Mouse (Mus musculus): ENCODE measurements at regions not wholly inside any gene's neighbourhood (a gene's known extent, or its start where the extent isn't known, plus 50 kb on each side); places are given as distances from the start of the nearest gene placed in this dataset.
"Not testable (repeated sequence)": the region's sequence is repeated elsewhere in the genome, so short reads cannot be mapped to it uniquely, and the experiment has no call there.

GRCm38 (mm10) chr15:3171774-3172173 is 96.6 kb upstream of the Selenop start:
- CTCF ChIA-PET: no interaction called here

DNA sequence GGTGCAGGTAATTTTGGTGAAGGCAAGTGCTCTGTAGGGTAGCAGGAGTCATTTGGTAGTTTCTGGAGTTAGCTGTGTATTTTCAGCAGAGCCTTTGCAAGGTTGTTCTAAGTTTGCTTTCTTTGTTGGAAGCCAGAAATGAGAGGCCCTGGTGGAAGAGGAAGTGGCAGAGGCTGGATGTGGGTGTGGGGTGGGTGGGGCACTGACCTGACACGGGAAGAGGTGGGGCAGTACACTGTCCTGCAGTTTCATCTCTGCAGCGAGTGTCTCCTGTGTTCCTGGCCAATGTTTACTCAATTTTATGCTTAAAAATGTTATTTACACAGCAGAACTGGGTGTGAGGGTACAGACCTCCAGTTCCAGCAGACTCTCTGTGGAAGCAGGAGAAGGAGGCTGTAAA is 94.3 kb upstream of the Selenop start:
- CTCF ChIA-PET: no interaction called here

DNA sequence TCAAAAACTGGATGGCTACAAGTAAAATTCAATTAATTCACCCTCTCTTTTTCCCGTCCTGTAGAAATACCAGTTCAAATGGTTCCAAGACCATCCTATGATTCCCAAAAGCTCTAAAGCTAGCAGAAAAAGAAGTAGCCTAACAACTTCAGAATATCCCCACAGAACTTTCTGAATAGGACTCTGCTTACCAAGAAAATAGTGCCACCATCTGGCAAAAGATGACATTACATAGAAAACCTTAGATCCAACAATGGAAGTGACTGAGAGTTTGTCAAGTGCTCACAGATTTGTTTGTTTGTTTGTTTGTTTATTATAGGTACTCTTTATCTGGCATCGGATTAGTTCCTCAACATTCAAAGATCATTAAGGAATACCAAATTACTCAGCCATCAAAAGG is 93.5 kb upstream of the Selenop start:
- CTCF ChIA-PET: interaction anchor here (0.6 kb wide), 1 partner anchor 84 kb away, joined by 5 read pairs; no protein-coding TSS in a partner anchor

GRCm38 (mm10) chr15:3201912-3202653 is 66.3 kb upstream of the Selenop start:
- CTCF ChIA-PET: no interaction called here

DNA sequence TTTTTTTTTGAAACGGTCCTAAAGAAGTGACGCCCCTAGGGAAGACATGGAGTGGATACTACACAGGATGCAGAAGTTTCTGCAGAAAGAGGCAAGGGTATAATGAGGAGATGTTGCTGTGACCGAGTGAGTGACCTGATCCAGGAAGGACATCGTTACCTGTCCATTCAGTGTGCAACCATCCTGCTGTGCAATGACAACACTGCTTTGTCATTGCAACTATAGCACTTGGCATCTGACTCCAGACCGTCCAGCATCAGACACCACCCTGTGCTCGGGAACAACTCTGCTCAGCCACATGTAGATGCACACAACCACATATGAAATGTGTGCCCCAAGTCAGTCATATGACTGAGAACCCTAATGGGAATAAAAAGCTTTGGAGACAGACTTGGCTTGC is 62.8 kb upstream of the Selenop start:
- CTCF ChIA-PET: no interaction called here

DNA sequence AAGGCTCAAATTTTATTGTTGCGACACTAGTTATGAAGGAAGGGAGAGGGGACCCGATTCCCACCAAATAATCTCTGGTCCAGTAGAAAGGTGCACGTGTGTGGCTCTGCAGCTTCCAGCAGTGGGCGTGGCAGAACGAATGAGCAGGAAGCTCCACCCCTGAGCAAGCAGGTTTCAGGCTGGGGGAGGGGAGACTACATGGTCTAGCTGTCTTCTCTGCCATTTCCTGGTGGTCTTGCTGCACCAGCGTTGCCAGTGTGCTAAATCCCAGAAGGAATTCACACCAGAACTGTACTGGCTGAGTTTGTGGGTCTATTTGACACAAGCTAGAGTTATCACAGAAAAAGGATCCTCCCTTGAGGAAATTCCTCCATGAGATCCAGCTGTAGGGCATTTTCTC is 62.3 kb upstream of the Selenop start:
- CTCF ChIA-PET: not testable (repeated sequence)

- CTCF ChIA-PET: no interaction called here
Measured at GRCm38 (mm10) chr15:3213721-3214120, 54.6 kb upstream of the Selenop start.

DNA sequence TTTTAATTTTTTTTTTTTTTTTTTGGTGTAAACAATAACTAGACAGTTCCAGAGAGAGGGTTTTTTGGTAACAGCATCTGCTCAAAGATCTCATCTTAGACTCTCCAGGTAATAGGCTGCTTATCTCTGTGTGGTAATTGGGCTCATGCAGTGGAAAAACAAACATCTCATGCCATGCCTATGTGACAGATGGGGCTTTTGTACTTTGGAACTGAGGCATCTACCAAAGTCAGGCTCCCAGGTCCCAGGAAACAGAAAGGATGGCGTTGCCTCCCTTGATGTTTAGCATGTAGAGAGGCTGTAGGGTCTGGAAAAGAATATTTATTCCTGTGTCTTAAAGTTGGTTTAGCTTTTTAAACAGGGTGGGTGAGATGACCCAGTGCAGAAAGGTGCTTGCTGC is 53.1 kb upstream of the Selenop start:
- CTCF ChIA-PET: no interaction called here

Measured in spleen, embryonic (tissue).